ENCODE assay signal across 20 mouse cellular contexts in genomic region chr1:35992937-35993336, GRCm38 (mm10).
DNase-seq lines count a peak whose midpoint lies in the region; ATAC-seq and TF ChIP-seq lines count a peak whose summit lies in the region.
"Had no signal": no experiment of that assay in that cellular context is flagged by ENCODE, and none has a peak within 500 bp of the region (broad histone marks: within the 10 kb centered on the region; RNA-seq: fewer than 3 reads in every experiment).

No protein-coding gene starts in this region.

- H3K9ac ChIP-seq in embryonic facial prominence, embryonic 14.5 days (ENCODE audit: low read depth, low read length) = no peak overlapping the region
- no peak overlapping the region for H3K9ac ChIP-seq in limb, embryonic 14.5 days (ENCODE audit: low read depth, low read length, severe bottlenecking)
- H3K9ac ChIP-seq: forebrain, postnatal 0 days; hindbrain, embryonic 13.5 days; kidney, embryonic 15.5 days; liver, embryonic 12.5 days; stomach, embryonic 15.5 days had no signal

- H3K9me3 ChIP-seq in embryonic facial prominence, embryonic 14.5 days (ENCODE audit: control insufficient read depth, low read length) = peaks cover 22% of the 10 kb centered on the region
- peaks cover 8% of the 10 kb centered on the region for H3K9me3 ChIP-seq in limb, embryonic 14.5 days (ENCODE audit: control insufficient read depth, low read length)
- H3K9me3 ChIP-seq: stomach, embryonic 15.5 days had no signal

- H3K4me2 ChIP-seq in embryonic facial prominence, embryonic 14.5 days (ENCODE audit: low read depth, low read length) = no peak overlapping the region
- H3K4me2 ChIP-seq in limb, embryonic 14.5 days (replicated peaks; ENCODE audit: low read depth, low read length, severe bottlenecking) = no peak overlapping the region
- H3K4me2 ChIP-seq: hindbrain, embryonic 13.5 days; kidney, embryonic 15.5 days; liver, embryonic 12.5 days; stomach, embryonic 15.5 days had no signal

- 55% methylated on average over 3 of the region's 3 CpGs for WGBS in embryonic facial prominence, embryonic 14.5 days
- 52% methylated on average over 3 of the region's 3 CpGs for WGBS in limb, embryonic 14.5 days

- H3K27ac ChIP-seq in embryonic facial prominence, embryonic 14.5 days (replicated peaks; ENCODE audit: low read depth, low read length) = peak overlapping the region; percentile 66
- H3K27ac ChIP-seq in limb, embryonic 14.5 days (replicated peaks; ENCODE audit: low read depth, low read length) = peak overlapping the region; percentile 61
- no peak overlapping the region for H3K27ac ChIP-seq in gastrocnemius, adult 2 months
- H3K27ac ChIP-seq: hindbrain, embryonic 13.5 days; kidney, embryonic 15.5 days; liver, embryonic 12.5 days; stomach, embryonic 15.5 days had no signal

- no peaks in the 10 kb centered on the region for H3K36me3 ChIP-seq in embryonic facial prominence, embryonic 14.5 days (ENCODE audit: control insufficient read depth, insufficient read depth, low read length)
- no peaks in the 10 kb centered on the region for H3K36me3 ChIP-seq in limb, embryonic 14.5 days (ENCODE audit: control insufficient read depth, insufficient read depth, low read length)
- H3K36me3 ChIP-seq: hindbrain, embryonic 13.5 days; kidney, embryonic 15.5 days; liver, embryonic 12.5 days; stomach, embryonic 15.5 days had no signal

- no peak overlapping the region for H3K4me3 ChIP-seq in embryonic facial prominence, embryonic 14.5 days (ENCODE audit: low read depth, low read length)
- no peak overlapping the region for H3K4me3 ChIP-seq in limb, embryonic 14.5 days (replicated peaks; ENCODE audit: low read length)
- no peak overlapping the region for H3K4me3 ChIP-seq in gastrocnemius, adult 2 months
- H3K4me3 ChIP-seq: hindbrain, embryonic 13.5 days; kidney, embryonic 15.5 days; liver, embryonic 12.5 days; stomach, embryonic 15.5 days had no signal

- H3K4me1 ChIP-seq in embryonic facial prominence, embryonic 14.5 days (ENCODE audit: control insufficient read depth, insufficient read depth, low read length) = peaks cover 7% of the 10 kb centered on the region
- H3K4me1 ChIP-seq in limb, embryonic 14.5 days (ENCODE audit: control insufficient read depth, insufficient read depth, low read length) = no peaks in the 10 kb centered on the region; the same call in 1 of the 2 replicates
- H3K4me1 ChIP-seq: hindbrain, embryonic 13.5 days; kidney, embryonic 15.5 days; liver, embryonic 12.5 days; stomach, embryonic 15.5 days had no signal

- 0 out of 2 replicates have a peak, but pooled peaks have one; percentile 15 for ATAC-seq in common myeloid progenitor, adult 5-6 weeks (replicated peaks; ENCODE audit: low read depth, poor library complexity, severe bottlenecking)
- no peak for ATAC-seq in embryonic facial prominence, embryonic 14.5 days (ENCODE audit: low read depth)
- ATAC-seq in limb, embryonic 14.5 days (ENCODE audit: low FRiP score, low read depth) = no peak
- ATAC-seq: forebrain, postnatal 0 days; liver, embryonic 12.5 days had no signal

- DNase-seq in cerebellum, adult 9-11 months = peak; percentile 28
- DNase-seq in cerebellum, postnatal 4 days (ENCODE audit: low spot score in 2 of 2) = no peak
- no peak for DNase-seq in embryonic facial prominence, embryonic 14.5 days (ENCODE audit: low spot score)
- DNase-seq in limb, embryonic 14.5 days (ENCODE audit: low spot score) = no peak
- no peak for DNase-seq in gastrocnemius, adult 8-10 months (ENCODE audit: low spot score in 2 of 2)
- DNase-seq in gastrocnemius, postnatal 14 days = no peak
- DNase-seq in gastrocnemius, adult 2 months = no peak
- DNase-seq: adrenal gland, postnatal 36 days; forebrain, postnatal 0 days; kidney, adult 11 months; kidney, postnatal 4 days; lung, adult 18-20 months; lung, postnatal 10 days; midbrain, embryonic 14.5 days; thymus, postnatal 25 days had no signal

- no peak for TF ChIP-seq POLR2A in limb, embryonic 14.5 days (IDR thresholded peaks at IDR 0.05; ENCODE audit: borderline replicate concordance, extremely low read depth, insufficient read depth, insufficient read length)

- H3K27me3 ChIP-seq in embryonic facial prominence, embryonic 14.5 days (replicated peaks; ENCODE audit: control insufficient read depth, insufficient read depth, low read length) = no peaks in the 10 kb centered on the region
- H3K27me3 ChIP-seq in limb, embryonic 14.5 days (ENCODE audit: control insufficient read depth, insufficient read depth, low read length) = no peaks in the 10 kb centered on the region
- H3K27me3 ChIP-seq: hindbrain, embryonic 13.5 days; kidney, embryonic 15.5 days; liver, embryonic 12.5 days; stomach, embryonic 15.5 days had no signal

- intact Hi-C loops in gastrocnemius, postnatal 14 days (cut with DNase I; ENCODE audit: low total_unique reads) = no loop called here
- intact Hi-C loops in gastrocnemius, adult 2 months (cut with DNase I) = no loop called here

- no peak for TF ChIP-seq CTCF in gastrocnemius, adult 2 months (IDR thresholded peaks at IDR 0.05)
